ENCODE assay signal across 25 mouse cellular contexts in genomic region chr15:95586906-95587305, GRCm38 (mm10). TPM values are rescaled to one million over a fixed set of nuclear protein-coding genes. Genes with fewer than 3 reads are reported as not detected.
A peak's percentile ranks its signal among the peaks of the same experiment; 100 is the strongest.
DNase-seq lines count a peak whose midpoint lies in the region; TF ChIP-seq lines count a peak whose summit lies in the region.
"Had no signal": no experiment of that assay in that cellular context is flagged by ENCODE, and none has a peak within 500 bp of the region (broad histone marks: within the 10 kb centered on the region; RNA-seq: fewer than 3 reads in every experiment).

No protein-coding gene starts in this region.

- no peaks in the 10 kb centered on the region for H3K4me1 ChIP-seq in testis, adult 2 months (ENCODE audit: control insufficient read depth, insufficient read depth, low read length)
- H3K4me1 ChIP-seq in MEL (ENCODE audit: control insufficient read depth in 1 of 2, insufficient read depth in 2 of 2, low read length in 2 of 2): no peaks in the 10 kb centered on the region
- no peaks in the 10 kb centered on the region for H3K4me1 ChIP-seq in cerebellum, adult 2 months (ENCODE audit: control insufficient read depth, insufficient read depth, low read length)
- H3K4me1 ChIP-seq: heart, embryonic 12.5 days; heart, embryonic 15.5 days; hindbrain, embryonic 10.5 days; intestine, embryonic 15.5 days had no signal

- peak; percentile 22; the same call in 1 of the 2 replicates for TF ChIP-seq POLR2A in testis, adult 2 months (IDR thresholded peaks at IDR 0.05; ENCODE audit: control insufficient read depth, low read depth, low read length)
- TF ChIP-seq POLR2A in MEL (IDR thresholded peaks at IDR 0.05; ENCODE audit: control insufficient read depth in 1 of 2, insufficient read depth in 1 of 2, low read depth in 1 of 2, low read length in 2 of 2, poor library complexity in 1 of 2): no peak
- TF ChIP-seq POLR2A in cerebellum, adult 2 months (IDR thresholded peaks at IDR 0.05; ENCODE audit: borderline replicate concordance, insufficient read depth, low read length): no peak

- no peak overlapping the region for H3K27ac ChIP-seq in testis, adult 2 months (ENCODE audit: control insufficient read depth, insufficient read depth, low read depth, low read length)
- no peak overlapping the region for H3K27ac ChIP-seq in MEL (ENCODE audit: control insufficient read depth, low read depth, low read length)
- H3K27ac ChIP-seq in cerebellum, adult 2 months (ENCODE audit: insufficient read depth, low read length): no peak overlapping the region
- H3K27ac ChIP-seq: forebrain, embryonic 10.5 days; forebrain, embryonic 13.5 days; heart, embryonic 15.5 days; hindbrain, embryonic 10.5 days; hindbrain, embryonic 13.5 days; intestine, embryonic 15.5 days had no signal

- no peak for TF ChIP-seq CTCF in testis, adult 2 months (IDR thresholded peaks at IDR 0.05; ENCODE audit: control insufficient read depth, insufficient read depth, insufficient replicate concordance, low read depth, low read length)
- peak in 2 of 3 experiments; percentile 12 to 29; a peak in 2 of 6 replicates for TF ChIP-seq CTCF in MEL (IDR thresholded peaks at IDR 0.05 in 2 of 3, conservative IDR thresholded peaks at IDR 0.05 in 1 of 3; ENCODE audit: control insufficient read depth in 1 of 3, insufficient read depth in 1 of 3, low read depth in 2 of 3, low read length in 3 of 3, poor library complexity in 1 of 3, severe bottlenecking in 1 of 3)
- TF ChIP-seq CTCF in cerebellum, adult 2 months (IDR thresholded peaks at IDR 0.05; ENCODE audit: borderline replicate concordance, insufficient read depth, low read depth, low read length): no peak

- H3K79me2 ChIP-seq in MEL (ENCODE audit: control insufficient read depth, insufficient read depth, low read length, poor library complexity): no peaks in the 10 kb centered on the region

- DNase-seq in testis, postnatal 10 days (ENCODE audit: low spot score): no peak
- no peak for DNase-seq in MEL (ENCODE audit: low read depth, low spot score)
- peak; percentile 59 for DNase-seq in testis, postnatal 14 days (ENCODE audit: low spot score)
- no peak for DNase-seq in cerebellum, adult 2 months
- no peak for DNase-seq in embryo, embryonic 11 days
- DNase-seq: adrenal gland, postnatal 10 days; adrenal gland, postnatal 36 days; cerebellum, adult 18-20 months; cerebellum, adult 9-11 months; cerebellum, postnatal 36 days; gastrocnemius, postnatal 10 days; gastrocnemius, postnatal 36 days; heart, adult 11 months; heart, postnatal 10 days; heart, postnatal 36 days; kidney, adult 11 months had no signal

- no peak overlapping the region for H3K9ac ChIP-seq in MEL (ENCODE audit: control insufficient read depth, low read depth, low read length, poor library complexity, severe bottlenecking)
- H3K9ac ChIP-seq: forebrain, embryonic 13.5 days; heart, embryonic 12.5 days; heart, embryonic 15.5 days; hindbrain, embryonic 13.5 days; intestine, embryonic 15.5 days had no signal

- TF ChIP-seq RAD21 in MEL (IDR thresholded peaks at IDR 0.05; ENCODE audit: low read depth, low read length): no peak

- no peaks in the 10 kb centered on the region for H3K27me3 ChIP-seq in testis, adult 2 months (ENCODE audit: control insufficient read depth, insufficient read depth, low read length)
- H3K27me3 ChIP-seq in MEL (ENCODE audit: control insufficient read depth in 1 of 2, insufficient read depth in 2 of 2, low read length in 2 of 2): peaks cover 0 to 1% of the 10 kb centered on the region in 2 experiments; a peak in 1 of 4 replicates
- no peaks in the 10 kb centered on the region for H3K27me3 ChIP-seq in cerebellum, adult 2 months (ENCODE audit: control insufficient read depth, insufficient read depth, low read length)
- H3K27me3 ChIP-seq: forebrain, embryonic 13.5 days; heart, embryonic 12.5 days; heart, embryonic 15.5 days; hindbrain, embryonic 13.5 days; intestine, embryonic 15.5 days had no signal

- no peak for TF ChIP-seq EP300 in MEL (IDR thresholded peaks at IDR 0.05; ENCODE audit: low read depth in 1 of 2, low read length in 2 of 2)

- WGBS in cerebellum, adult 2 months: 95% methylated on average over 15 of the region's 15 CpGs

- H3K4me3 ChIP-seq in testis, adult 2 months (ENCODE audit: control insufficient read depth, low read depth, low read length): peak overlapping the region; percentile 79
- H3K4me3 ChIP-seq in MEL (ENCODE audit: control insufficient read depth in 1 of 2, insufficient read depth in 1 of 2, low read depth in 2 of 2, low read length in 2 of 2): no peak overlapping the region
- no peak overlapping the region for H3K4me3 ChIP-seq in cerebellum, adult 2 months (replicated peaks; ENCODE audit: insufficient read depth, low read depth, low read length)
- H3K4me3 ChIP-seq: forebrain, embryonic 10.5 days; forebrain, embryonic 13.5 days; heart, embryonic 12.5 days; heart, embryonic 15.5 days; hindbrain, embryonic 10.5 days; hindbrain, embryonic 13.5 days; intestine, embryonic 15.5 days had no signal

- no peaks in the 10 kb centered on the region for H3K36me3 ChIP-seq in testis, adult 2 months (ENCODE audit: control insufficient read depth, insufficient read depth, low read length)
- no peaks in the 10 kb centered on the region for H3K36me3 ChIP-seq in MEL (ENCODE audit: control insufficient read depth in 1 of 2, insufficient read depth in 2 of 2, low read length in 2 of 2)
- H3K36me3 ChIP-seq: forebrain, embryonic 10.5 days; G1E; heart, embryonic 12.5 days; heart, embryonic 15.5 days; hindbrain, embryonic 10.5 days; hindbrain, embryonic 13.5 days; intestine, embryonic 15.5 days had no signal

- no peaks in the 10 kb centered on the region for H3K9me3 ChIP-seq in MEL (replicated peaks; ENCODE audit: insufficient read depth, low read length)
- H3K9me3 ChIP-seq: forebrain, embryonic 10.5 days; forebrain, embryonic 13.5 days; G1E; heart, embryonic 12.5 days; heart, embryonic 15.5 days; hindbrain, embryonic 10.5 days; hindbrain, embryonic 13.5 days; intestine, embryonic 15.5 days had no signal

TF ChIP-seq in MEL, 35 proteins besides CTCF, POLR2A, EP300 and RAD21:
- TF ChIP-seq TCF12 (IDR thresholded peaks at IDR 0.05; ENCODE audit: low read depth, low read length): no peak
- peak; percentile 25 for TF ChIP-seq SMC3 (IDR thresholded peaks at IDR 0.05; ENCODE audit: low read depth, low read length)

RNA-seq across cellular contexts. Expression of gene Nell2, which starts 58.5 kb away (rescaled TPM):
- polyA plus RNA-seq in testis, adult 2 months (2012; rRNA removed): 11.7 and 11.9 TPM in 2 replicates
- total RNA-seq in MEL (2012; rRNA removed): not detected in 2 replicates
- polyA plus RNA-seq in MEL (2012; ENCODE audit: insufficient read depth in 1 of 2, insufficient read length in 2 of 2, low read depth in 1 of 2, low replicate concordance in 2 of 2, missing spikeins in 1 of 2): not detected
- polyA plus RNA-seq in cerebellum, adult 2 months (2012; rRNA removed): 141 and 163 TPM in 2 replicates
- polyA plus RNA-seq: G1E had no signal

Comparison
In these comparisons a context has a peak if more than half of its experiments do, and no peak if none do; other contexts are left out.
1. CTCF ChIP-seq: peak in MEL (2 of 3); none in testis, adult 2 months (single experiment) and cerebellum, adult 2 months (single experiment).
2. RNA of gene Nell2, which starts 58.5 kb away (polyA plus RNA-seq): 141 to 163 TPM in cerebellum, adult 2 months and 11.7 to 11.9 TPM in testis, adult 2 months; not detected in MEL; every median in the first group is over 10 times any median in the second.